Mouse (Mus musculus) ovary, postnatal 36 days (tissue): Measurements from ENCODE around the gene Atp1a1.

Experiments used
- DNase-seq: peaks from one replicate; pipeline ENCODE4 v3.0.0; 2022; ENCODE audit warnings: low spot score, mixed read lengths

The Atp1a1 gene

GRCm38 (mm10) chr3:101552621-101553620 is 51.6 kb downstream of the Atp1a1 start:
- no peak for DNase-seq

DNA sequence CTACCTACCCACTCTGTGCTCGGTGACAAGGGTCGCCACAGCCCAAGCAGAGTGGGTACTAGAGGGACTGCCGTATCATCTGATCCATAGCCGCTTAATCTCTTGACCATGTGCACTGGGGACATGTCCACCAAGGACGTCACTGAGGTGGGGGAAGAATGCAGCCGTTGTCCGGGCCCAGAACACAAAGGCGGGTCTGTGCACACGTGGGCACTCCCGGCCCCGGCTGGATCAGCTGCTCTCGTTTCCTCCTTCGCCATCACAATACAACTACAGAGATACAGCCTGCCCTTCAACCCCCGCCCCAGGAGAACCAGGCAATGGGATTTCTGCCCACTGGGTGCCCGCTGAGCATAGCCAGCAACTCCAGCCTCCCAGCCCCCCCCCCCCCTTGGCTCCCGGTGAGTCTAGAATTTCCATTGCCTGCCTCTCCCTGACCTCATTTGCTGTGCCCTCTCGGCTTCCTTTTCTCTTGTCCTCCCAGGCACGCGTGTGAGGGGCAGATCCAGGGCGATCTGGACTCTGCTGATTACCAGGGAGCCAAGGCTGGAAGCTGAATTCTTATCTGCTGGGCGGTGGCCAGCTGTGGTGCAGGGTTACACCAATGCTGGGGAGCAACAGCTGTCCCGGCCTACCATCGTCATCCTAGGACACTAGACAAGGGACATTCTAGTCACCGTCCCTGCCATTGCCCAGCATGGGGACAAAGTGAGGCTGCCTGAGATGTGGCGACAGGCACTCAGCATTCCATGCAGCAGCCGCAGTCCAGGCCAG is 52.8 kb downstream of the Atp1a1 start:
- peak; percentile 73 for DNase-seq

DNA sequence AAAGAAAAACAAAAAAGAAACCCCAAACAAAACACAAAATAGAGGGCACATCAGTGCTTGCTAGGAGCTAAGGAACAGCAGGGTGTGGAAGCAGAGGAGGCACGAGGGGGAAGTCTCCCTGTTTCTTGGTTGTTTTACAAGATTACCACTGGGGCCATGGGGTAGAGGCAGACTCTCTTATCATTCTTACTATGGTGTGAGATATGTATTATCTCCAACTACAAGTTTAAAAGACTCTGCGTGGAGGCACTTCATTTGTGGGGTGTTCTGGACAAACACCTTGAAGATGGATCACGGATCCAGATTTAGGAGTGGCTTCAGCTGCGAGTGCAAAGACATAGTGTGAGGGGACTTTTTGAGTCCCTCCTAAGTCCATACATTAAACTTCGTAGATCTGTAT is 54.7 kb downstream of the Atp1a1 start:
- no peak for DNase-seq

DNA sequence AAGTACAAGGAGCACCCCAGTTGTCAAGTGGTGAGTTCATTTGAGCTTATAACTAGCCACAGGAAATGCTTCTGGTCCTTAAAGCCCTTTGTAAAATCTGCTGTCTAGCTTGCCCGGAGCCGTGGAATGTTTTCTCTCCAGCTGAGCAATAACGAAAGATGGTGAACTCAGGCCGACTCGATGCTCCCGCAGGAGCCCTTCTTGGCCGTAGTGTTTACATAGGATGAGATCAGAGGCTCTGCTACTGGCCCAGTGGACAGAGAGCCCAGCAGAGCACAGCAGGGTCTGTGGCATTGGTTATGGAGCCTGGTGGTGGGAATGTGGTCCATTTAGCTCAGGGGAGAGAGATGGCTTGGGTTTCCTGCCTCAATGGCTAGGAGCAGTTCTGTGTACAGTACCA is 60.4 kb downstream of the Atp1a1 start:
- no peak for DNase-seq

- DNase-seq = no peak
Observed at GRCm38 (mm10) chr3:101541571-101541970, 62.9 kb downstream of the Atp1a1 start.

DNA sequence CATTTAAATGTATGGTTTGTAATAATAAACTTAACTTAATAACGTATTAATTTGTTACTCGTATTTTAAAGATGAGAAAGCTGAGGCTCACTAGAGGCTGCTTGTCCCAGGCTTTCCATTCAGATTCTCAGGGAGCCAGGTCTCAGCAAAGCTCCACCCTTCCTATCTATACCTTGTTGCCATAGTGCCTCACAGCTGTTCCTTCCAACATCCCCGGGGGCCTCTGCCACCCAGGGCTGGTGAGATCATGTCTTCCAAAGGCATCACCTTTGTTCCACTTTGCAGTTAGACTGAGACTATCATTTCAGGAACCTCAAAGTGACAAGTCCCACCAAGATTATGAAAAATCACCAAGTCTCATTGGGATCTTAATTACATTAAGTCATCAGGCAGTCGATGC is 63.9 kb downstream of the Atp1a1 start:
- no peak for DNase-seq

GRCm38 (mm10) chr3:101536322-101536721 is 68.2 kb downstream of the Atp1a1 start:
- DNase-seq = no peak

- DNase-seq = no peak
Observed at GRCm38 (mm10) chr3:101534311-101534710, 70.2 kb downstream of the Atp1a1 start.

- DNase-seq = no peak
Observed at GRCm38 (mm10) chr3:101533373-101533772, 71.1 kb downstream of the Atp1a1 start.

GRCm38 (mm10) chr3:101530928-101531327 is 73.6 kb downstream of the Atp1a1 start:
- no peak for DNase-seq

- no peak for DNase-seq
Observed at GRCm38 (mm10) chr3:101528900-101529594, 75.4 kb downstream of the Atp1a1 start.

GRCm38 (mm10) chr3:101528157-101528899 is 76.2 kb downstream of the Atp1a1 start:
- no peak for DNase-seq

DNA sequence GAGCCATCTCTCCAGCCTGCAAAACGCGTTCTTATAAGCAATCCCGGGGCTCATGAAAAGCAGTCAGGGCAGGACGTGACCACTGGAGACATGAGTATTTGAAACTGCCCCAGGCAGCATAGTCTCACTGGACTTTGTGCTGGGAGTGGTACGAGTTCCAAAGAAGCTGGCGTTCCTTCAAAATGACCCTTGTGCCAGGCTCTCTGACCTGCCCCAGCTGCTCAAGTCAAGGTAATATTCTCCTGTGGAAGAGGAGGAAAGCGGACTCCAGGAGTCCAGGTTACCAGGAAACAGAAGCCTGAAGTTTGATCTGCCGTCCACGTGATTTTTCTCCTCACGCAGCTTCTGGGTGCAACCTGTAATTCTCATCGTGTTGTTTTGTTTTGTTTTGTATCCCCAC is 77.9 kb downstream of the Atp1a1 start:
- no peak for DNase-seq
